Mouse (Mus musculus) olfactory bulb, adult 2 months (tissue): ENCODE measurements around the gene Scgb2a2.

Source experiments
- CTCF ChIP-seq: fragments of 200-500 bp; IDR thresholded peaks from 2 replicates; pipeline ENCODE4 v1.5.1; 2012; ENCODE audit warnings: low read depth, mild to moderate bottlenecking, low read length, moderate library complexity; ENCODE audit not compliant: insufficient read depth
- POLR2A ChIP-seq: fragments of 200-500 bp; IDR thresholded peaks from 2 replicates; pipeline ENCODE4 v1.6.1; 2012; ENCODE audit warnings: mild to moderate bottlenecking, low read depth, low read length, moderate library complexity; ENCODE audit not compliant: insufficient read depth

GRCm38 (mm10) chr19:9896067-9896466 lies 48.7 kb downstream of the Scgb2a2 start:
- TF ChIP-seq CTCF (no peak), POLR2A (no peak)
